Mouse (Mus musculus) left cerebral cortex, postnatal 25 days (tissue): ENCODE data around the gene Gm10912. TPM values are rescaled to one million over a fixed set of nuclear protein-coding genes. Genes with fewer than 3 reads are reported as not detected.
"Not testable (repeated sequence)": the region's sequence is repeated elsewhere in the genome, so short reads cannot be mapped to it uniquely, and the experiment has no call there.

Source experiments
- DNase-seq, 2 experiments: peaks; one replicate each; pipeline ENCODE4 v3.0.0; 2022; ENCODE audit warnings: low spot score in 2 of 2, mixed read lengths in 1 of 2
- intact Hi-C: fragments of 180-260 bp; cut with DNase I; formaldehyde crosslinking; loops from one replicate; pipeline ENCODE4 v1.15.1; 2025
- total RNA-seq, 2 experiments: library from RNA; stranded (reverse); gene quantifications; 2 replicates each; pipeline ENCODE4 v1.2.3; 2021

Gm10912 gene
- total RNA-seq, 2 experiments from 2014 or later, result 0.34 TPM; not detected in 1

DNA sequence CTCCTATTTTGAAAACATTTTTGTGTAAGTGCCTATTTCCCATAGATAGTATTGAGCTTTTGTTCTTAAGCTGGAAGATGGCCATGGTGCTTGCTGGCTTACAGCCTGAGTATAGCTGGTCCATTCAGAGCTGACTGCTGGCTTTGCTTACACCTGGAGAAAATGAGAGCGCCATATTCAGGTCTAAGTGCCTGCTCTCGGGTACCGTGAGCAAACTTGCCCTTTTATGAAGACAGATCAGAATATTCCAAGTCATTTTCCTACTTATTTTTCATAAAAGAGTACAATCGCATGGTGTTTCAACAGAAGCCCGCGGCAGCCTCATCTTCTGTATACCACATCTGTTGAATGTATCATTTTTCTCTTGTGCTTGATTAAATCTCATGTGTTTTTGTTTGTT lies 4.6 kb upstream of the Gm10912 start:
- no peak for DNase-seq
- intact Hi-C loops, result no loop called here

DNA sequence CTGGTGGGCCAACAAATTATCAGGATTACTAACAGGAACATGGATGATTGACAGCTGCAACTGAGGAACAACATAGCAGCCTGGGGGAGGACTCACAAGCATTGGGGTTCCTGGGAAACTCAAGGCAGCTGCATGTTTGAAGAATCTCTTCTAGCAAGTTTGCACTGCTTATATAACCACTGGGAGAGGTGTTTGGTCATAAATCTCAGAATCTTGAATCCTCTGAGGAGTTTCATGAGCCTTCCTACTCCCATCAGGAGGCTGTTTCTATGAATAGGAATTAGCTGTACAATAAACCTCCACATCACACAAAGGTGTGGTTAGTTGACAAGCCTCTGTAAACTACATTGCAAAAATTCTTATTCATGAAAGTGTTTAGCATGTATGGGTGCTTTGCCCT lies 3.0 kb upstream of the Gm10912 start:
- DNase-seq, result peak in 1 of 2 experiments; percentile 23
- intact Hi-C loops, result no loop called here

DNA sequence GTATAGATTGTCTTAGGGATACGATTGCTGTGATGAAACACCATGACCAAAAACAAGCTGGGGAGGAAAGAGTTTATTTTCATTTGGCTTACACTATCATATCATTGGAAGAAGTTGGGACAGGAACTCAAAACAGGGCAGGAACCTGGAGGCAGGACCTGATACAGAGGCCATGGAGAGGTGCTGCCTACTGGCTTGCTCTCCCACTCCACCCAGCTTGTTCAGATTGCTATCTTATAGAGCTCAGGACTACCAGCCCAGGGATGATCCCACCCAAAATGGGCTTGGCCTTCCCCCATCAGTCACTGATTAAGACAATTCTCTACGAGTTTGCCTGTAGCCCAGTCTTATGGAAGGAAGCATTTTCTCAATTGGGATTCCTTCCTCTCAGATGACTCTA lies 1.5 kb upstream of the Gm10912 start:
- no peak for DNase-seq
- intact Hi-C loops, result no loop called here

DNA sequence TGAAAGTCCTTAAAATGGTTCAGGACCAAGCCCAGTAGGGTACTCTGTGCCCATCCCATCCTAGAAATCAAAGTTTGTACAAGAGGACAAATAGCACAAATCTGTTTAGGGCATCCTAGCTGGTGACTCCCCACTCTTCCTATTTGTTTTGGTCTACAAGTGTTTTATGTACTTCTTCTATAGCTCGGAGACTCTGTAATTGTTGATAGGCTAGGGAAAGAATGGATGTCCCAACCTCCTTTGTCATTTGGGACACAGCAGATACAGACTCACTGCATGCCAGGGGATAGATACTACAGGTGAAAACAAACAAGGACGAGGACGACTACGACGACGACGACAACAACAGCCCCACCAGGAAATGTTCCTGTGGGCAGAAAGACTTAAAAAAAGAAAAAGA lies 2.8 kb downstream of the Gm10912 start, which contains the start of gene Gm10799:
Gene Gm10799, minus strand, starts transcription at position 101 of the 400 bp plus-strand sequence.
- intact Hi-C loops, result loop anchor here (1.0 kb wide), 1 partner anchor 27 kb away; the partner anchor contains the start of gene Cd59a
- not testable (repeated sequence) for DNase-seq

DNA sequence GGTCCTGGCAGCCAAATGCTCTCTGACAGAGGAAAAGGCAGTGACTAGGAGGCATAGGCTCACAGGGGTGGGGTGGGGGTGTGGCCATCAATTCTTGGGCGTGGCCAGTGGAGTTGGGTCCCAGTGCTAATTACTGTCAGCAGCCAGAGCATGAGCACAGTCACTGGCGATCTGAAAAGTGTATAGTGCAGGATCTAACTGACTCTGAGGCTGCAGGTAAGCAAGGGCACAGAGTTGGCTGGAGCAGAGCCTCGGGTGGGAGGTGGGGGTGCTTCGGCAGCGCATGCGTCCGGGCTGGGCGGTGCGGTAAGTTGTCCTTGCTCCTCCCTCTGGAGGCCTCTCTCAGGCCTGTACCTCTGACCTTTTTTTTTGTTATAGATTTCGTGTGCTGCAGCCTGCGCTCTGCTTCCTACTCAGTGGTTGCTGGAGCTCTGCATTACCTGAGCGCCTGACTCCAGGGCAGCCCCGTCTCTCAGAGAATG lies 4.1 kb downstream of the Gm10912 start, which contains the start of gene Cd59b:
Gene Cd59b, plus strand, starts transcription at position 146 of the 482 bp plus-strand sequence.
- intact Hi-C loops, result no loop called here
- no peak for DNase-seq

DNA sequence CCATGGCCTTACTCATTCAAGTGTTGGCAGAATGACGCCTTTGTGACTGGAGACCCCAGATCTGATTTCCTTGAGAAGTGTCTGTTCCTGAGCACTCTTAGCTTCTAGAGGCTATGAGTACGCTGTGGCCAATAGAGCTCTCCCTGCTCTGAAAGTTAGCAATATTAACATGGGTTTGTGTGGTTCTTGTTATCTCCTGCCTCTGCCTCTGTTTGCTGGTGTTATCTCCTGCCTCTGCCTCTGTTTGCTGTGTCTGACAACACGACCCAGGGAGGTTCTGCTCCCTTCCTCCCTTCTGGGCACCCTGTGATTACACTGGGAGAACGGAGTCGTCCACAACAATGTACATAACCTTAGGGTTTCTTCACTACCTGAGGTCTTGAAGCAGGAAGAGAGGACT lies 12.7 kb downstream of the Gm10912 start:
- DNase-seq, intact Hi-C loops: not testable (repeated sequence)

DNA sequence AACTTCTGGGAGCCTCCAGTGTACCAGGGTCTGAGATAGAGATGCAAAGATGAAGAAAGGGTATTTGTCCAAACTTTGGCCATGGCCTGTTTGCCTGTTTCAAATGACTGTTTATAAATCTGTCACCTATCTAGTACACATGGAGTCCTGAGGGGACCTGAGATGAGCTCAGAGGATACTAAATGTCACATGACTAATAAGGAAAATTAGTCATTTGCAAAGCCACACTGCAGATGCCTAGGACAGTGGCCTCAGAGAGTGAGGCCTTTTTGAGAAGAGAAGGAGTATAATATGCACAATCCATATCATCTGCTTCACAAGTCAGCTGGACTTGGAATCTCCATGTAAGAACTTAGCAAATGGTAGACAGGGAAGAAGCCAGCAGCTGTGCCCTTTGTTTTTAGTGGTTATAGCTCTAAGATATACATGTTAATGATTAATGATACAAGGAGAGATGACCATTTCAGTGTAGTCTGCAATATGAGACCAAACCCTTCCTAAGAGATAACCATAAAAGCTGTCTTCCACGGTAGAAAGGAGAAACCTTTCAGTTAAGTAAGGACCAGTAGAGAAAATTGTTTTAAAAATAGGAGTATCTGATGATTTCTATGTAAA lies 15.9 kb downstream of the Gm10912 start:
- intact Hi-C loops, DNase-seq: not testable (repeated sequence)

DNA sequence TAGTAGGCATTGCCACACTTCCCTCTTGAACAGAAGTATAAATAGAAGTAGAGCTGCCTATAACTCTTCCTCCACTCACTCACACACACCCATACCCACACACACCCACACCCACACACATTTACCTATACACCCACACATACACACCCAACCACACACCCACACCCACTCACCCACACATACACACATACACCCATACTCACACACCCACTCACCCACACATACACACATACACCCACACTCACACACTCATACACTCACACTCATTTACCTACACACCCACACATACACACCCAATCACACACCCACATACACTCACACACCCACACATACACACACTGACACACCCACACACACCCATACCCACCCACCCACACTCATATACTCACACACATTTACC lies 16.8 kb downstream of the Gm10912 start:
- intact Hi-C loops, result no loop called here
- no peak for DNase-seq

DNA sequence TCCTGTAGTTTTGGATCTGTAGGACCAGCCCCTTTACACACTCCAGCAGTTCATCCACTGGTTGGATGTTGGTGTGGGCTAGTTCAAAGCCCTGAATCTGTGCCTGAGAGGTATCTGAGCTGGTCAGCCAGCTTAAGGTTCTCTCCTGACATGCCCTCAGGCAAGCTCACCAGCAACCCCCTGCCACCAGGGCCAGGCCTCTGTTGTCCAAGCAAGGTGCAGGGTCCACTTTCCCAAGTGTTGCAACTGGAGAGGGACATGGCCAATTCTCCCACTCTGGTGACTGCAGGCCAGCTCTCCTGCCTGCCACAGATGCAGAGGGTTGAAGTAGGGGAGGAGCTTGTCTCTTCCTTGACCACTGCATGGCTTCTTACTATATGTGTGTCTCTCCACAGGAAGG lies 18.4 kb downstream of the Gm10912 start:
- intact Hi-C loops, DNase-seq: not testable (repeated sequence)

DNA sequence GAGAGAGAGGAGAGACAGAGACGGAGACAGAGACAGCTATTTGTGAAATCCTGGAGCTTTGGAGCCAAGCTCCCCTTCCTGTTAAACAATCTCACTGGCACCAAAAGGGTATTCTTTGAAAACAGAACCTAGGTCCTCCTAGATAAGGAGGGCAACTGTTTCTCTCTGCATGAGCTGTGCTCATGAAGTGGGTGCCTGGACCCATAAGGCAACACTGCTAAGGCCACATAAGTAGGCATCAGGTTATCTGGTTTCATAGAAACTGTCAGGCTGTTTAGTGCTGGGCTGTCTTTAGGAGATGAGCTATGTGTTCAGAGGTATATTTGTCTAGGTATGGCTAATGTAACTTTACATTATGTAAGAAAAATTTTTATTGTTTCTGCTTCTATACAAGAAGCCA lies 21.9 kb downstream of the Gm10912 start:
- intact Hi-C loops, result not testable (repeated sequence)

DNA sequence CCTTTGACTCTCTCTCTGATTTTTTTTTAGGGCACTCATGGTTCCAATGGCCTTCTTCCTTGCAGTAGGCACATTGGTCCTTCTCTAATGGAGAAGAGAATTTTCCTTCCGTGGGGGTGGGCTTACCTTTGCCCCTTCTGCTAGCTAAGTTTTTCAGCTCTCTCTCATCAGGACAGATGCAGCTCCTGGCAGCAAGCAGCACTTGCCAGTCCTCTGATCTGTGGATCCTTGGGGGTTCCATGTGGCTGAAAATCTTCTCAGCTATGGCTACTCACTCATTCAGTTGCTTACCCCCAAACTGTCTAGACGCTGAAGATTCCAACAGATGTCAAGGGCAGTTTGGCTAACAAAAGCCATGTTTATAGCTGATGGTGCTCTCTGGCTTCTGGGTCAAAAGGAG lies 27.7 kb downstream of the Gm10912 start:
- intact Hi-C loops, result no loop called here

More for the DNA sequence above, 21.9 kb downstream of the Gm10912 start:
- not testable (repeated sequence) for DNase-seq

DNA sequence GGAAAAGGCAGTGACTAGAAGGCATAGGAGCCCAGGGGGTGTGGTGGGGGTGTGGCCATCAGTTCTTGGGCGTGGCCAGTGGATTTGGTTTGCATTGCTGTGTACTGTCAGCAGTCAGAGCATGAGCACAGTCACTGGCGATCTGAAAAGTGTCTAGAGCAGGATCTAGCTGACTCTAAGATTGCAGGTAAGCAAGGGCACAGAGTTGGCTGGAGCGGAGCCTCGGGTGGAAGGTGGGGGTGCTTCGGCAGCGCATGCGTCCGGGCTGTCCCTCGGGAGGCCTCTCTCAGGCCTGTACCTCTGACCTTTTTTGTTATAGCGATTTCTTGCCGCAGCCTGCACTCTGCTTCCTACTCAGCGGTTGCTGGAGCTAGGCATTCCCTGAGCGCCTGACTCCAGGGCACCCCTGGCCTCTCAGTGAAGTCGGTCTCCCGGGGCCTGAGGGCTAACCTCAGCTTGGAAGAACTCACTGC lies 30.2 kb downstream of the Gm10912 start, which contains the start of gene Cd59a:
Gene Cd59a, plus strand, starts transcription at position 61 of the 473 bp plus-strand sequence.
- DNase-seq, result peak; percentile 12 to 34
- intact Hi-C loops, result loop anchor here (1.0 kb wide), 1 partner anchor 27 kb away; the partner anchor contains the start of gene Gm10799

More for the DNA sequence above, 27.7 kb downstream of the Gm10912 start:
- DNase-seq, result no peak

DNA sequence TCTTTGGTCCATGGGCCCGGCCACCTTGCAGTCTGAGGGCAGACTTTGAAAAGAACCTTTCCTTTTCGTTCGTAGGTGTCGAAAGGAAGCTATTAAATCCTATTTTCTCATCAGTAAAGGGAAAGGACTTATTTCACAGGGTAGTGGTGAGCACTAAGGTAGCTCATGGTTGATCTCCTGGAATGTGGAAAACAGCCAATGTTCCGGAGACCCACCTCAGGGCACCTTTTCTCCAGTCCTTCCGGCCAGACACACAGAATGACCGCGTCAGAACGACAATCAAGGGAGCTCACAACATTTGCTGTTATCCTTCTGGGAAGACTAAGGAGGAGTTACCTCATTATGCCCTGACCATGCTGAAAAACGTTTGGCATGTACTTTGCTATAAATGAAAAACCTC lies 30.6 kb downstream of the Gm10912 start:
- intact Hi-C loops, result no loop called here
- DNase-seq, result no peak

DNA sequence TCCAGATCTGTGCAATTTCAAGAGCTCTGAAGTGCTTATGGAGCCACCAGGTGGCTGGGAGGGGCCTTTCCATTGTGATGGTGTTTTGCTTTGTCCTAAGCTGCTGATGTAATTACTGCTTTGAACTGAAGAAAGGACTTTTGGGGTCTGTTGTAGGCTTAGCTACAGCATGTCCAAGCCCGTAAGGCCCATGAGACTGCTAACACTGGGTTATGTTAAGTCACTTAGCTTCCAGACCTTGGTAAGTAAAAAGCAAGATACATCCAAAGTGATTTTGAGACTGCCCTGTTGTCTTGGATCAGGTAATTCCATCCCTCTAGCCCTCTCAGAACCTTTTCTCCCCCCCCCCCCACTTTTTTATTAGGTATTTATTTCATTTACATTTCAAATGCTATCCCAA lies 31.2 kb downstream of the Gm10912 start:
- intact Hi-C loops, DNase-seq: not testable (repeated sequence)

DNA sequence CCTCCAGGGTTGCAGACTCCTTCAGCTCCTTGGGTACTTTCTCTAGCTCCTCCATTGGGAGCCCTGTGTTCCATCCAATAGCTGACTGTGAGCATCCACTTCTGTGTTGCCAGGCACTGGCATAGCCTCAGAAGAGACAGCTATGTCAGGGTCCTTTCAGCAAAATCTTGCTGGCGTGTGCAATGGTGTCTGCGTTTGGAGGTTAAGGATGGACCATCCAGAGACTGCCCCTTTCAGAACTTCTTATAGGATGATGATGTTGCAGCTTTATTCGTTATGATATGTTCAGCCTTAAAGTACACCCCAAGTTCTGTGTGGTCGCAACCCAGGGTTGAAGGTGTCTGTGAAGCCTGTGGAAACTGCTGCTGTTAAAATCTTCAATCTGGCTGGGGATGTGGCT lies 31.8 kb downstream of the Gm10912 start:
- DNase-seq, intact Hi-C loops: not testable (repeated sequence)

DNA sequence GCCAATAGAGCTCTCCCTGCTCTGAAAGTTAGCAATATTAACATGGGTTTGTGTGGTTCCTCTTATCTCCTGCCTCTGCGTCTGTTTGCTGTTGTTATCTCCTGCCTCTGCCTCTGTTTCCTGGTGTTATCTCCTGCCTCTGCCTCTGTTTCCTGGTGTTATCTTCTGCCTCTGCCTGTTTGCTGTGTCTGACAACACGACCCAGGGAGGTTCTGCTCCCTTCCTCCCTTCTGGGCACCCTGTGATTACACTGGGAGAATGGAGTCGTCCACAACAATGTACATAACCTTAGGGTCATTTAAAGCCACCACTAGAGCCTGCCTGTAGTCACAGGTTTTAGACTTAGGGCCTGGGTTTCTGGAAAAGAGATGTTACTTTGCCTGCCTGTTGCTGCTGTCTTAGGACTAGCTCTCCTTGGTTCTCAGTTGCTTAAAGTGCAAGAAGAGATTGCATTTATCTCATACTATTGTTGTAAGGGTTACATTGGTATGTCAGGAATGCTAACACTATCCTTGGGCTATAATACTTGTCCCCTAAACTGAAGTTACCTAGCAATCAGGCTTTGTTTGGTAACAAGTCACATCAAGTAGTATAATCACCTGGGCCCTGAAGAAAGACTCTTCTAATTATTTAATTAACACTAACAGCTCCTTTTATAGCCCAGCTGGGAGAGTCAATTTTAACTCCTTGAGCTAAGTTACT lies 33.1 kb downstream of the Gm10912 start:
- DNase-seq, result no peak

DNA sequence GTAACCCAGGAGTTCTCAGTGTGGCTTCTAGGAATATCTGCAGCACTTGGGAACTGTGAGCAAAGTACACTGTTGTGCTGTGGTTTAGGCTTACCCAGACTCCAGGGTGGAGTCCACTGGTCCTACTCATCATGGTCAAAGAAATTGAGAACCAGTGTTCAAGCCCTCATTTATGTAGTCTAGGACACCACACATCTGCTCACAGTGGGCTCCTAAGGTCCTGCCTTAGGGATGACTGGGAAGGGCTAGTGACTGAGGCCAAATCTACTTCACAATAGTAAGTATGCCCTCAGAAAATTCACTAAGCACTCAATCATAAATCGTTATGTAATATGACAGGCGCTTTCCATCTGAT lies 33.6 kb downstream of the Gm10912 start:
- intact Hi-C loops, result no loop called here

More for the DNA sequence above, 33.1 kb downstream of the Gm10912 start:
- intact Hi-C loops, result no loop called here

DNA sequence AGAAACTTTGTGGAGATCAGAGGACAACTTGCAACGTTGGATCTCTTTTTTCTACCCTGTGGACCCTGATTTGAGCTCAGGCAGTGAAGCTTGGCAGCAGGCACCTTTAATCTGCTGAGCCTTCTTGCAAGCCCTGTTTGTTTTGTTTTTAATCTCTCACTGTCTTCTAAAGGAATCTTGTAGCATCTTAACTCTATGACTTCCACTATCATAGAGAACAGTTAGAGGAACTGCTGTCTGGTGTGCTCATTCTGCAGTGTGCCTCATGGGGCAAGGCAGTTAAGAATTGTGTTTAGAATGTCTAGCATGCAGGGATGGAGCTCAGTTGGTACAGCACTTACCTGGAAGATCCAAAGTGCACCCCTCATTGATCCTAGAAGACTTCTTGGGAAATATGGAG lies 34.3 kb downstream of the Gm10912 start:
- intact Hi-C loops, result no loop called here
- DNase-seq, result no peak

More for the DNA sequence above, 33.6 kb downstream of the Gm10912 start:
- DNase-seq, result no peak

DNA sequence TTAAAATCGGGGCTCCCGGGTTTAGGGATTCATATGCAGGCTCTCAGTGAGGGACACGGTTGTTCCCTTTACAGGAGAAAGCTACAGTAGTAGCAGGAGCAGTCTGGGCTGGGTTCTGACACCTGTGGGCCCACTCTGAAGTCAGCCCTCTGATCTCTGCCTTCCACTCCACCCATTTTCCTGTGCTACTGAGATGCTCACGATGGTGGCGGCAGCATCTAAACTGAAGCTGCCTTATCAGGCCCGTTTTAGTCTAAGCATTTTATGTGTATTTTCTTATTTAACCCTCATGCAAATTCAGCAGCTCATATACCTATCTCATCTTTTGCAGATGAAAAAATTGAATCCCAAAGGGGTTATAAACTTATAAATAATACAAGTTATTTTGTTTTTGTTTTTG lies 39.2 kb downstream of the Gm10912 start:
- intact Hi-C loops, result no loop called here
- no peak for DNase-seq

DNA sequence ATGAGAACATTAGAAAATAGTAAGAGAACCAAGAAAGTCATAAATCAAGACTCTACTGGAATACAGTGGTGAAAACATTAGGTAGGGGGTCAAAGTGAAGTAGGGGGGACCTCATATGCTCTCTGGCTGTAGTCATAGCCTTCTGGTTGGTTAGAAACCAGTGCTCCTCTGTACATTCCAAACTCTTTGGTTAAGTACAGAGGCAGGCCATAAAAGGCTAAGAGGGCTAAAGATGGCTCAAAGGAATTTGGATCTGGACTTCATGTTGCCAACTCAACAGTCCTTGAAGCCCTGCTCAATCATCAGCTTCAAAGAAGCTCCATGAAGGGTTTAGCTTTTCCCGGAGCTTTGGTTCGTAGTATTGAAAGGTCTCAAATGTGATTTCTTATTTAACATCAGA lies 43.4 kb downstream of the Gm10912 start:
- DNase-seq, intact Hi-C loops: not testable (repeated sequence)

DNA sequence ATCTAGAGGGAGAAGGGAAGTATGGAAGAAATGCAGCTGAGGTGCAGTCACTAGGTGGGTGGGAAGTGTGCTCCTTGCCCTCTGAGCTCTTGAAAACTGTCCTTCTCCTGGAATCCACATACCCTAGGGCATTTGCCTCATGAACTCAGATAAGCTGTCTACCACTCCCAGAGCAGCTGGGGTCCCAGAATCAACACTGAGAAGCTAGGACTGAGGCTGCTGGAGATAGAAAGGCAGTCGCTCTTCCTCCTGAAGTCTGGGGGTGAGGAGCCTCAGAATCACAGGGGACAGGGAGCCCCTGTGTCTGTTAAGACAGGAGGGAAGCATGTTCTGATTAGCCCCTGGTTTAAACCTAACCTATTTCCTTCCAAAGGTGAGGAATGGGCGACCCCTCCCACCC lies 43.9 kb downstream of the Gm10912 start:
- intact Hi-C loops, result no loop called here
- DNase-seq, result no peak
